Mouse (Mus musculus) bone marrow, adult 2 months (tissue): ENCODE data around the gene Tecr. TPM values are rescaled to one million over a fixed set of nuclear protein-coding genes. Genes with fewer than 3 reads are reported as not detected.

Experiments
- H3K27ac ChIP-seq: fragments of 200-500 bp; 2 replicates; pipeline ENCODE4 v1.5.1; 2012; ENCODE audit warnings: low read depth, mild to moderate bottlenecking, control low read depth, inconsistent platforms, low read length; ENCODE audit not compliant: control insufficient read depth, poor library complexity, insufficient read depth
- H3K4me1 ChIP-seq: fragments of 200-500 bp; 2 replicates; pipeline ENCODE4 v1.6.1; 2011; ENCODE audit warnings: low read length; ENCODE audit not compliant: control insufficient read depth, insufficient read depth
- H3K4me3 ChIP-seq: fragments of 200-500 bp; replicated peaks from 2 replicates; pipeline ENCODE3; 2011; ENCODE audit warnings: mild to moderate bottlenecking, low read depth, low read length, control low read depth; ENCODE audit not compliant: control insufficient read depth
- CTCF ChIP-seq: fragments of 200-500 bp; IDR thresholded peaks from 2 replicates; pipeline ENCODE4 v1.5.1; 2011; ENCODE audit warnings: low read length, control low read depth; ENCODE audit not compliant: control insufficient read depth, insufficient read depth
- POLR2A ChIP-seq: fragments of 200-500 bp; IDR thresholded peaks from 2 replicates; pipeline ENCODE4 v1.6.1; 2011; ENCODE audit warnings: low read depth, mild to moderate bottlenecking, control low read depth, low read length, borderline replicate concordance; ENCODE audit not compliant: control insufficient read depth
- WGBS: fragments of 180-500 bp; shearing (Covaris S2); methylation state at CpG from one replicate; pipeline ENCODE4 v1.1.7; 2018; 5-methylcytosine and 5-hydroxymethylcytosine counted together
- polyA plus RNA-seq: library from polyadenylated mRNA; stranded (reverse); fragments of >200 nt; gene quantifications from 2 replicates; pipeline ENCODE4 v1.2.4, GENCODE M21; 2011; ENCODE audit warnings: low replicate concordance; ENCODE audit not compliant: missing spikeins, insufficient read depth, insufficient read length

Gene Tecr
- polyA plus RNA-seq, 1 experiment: 233 TPM

DNA sequence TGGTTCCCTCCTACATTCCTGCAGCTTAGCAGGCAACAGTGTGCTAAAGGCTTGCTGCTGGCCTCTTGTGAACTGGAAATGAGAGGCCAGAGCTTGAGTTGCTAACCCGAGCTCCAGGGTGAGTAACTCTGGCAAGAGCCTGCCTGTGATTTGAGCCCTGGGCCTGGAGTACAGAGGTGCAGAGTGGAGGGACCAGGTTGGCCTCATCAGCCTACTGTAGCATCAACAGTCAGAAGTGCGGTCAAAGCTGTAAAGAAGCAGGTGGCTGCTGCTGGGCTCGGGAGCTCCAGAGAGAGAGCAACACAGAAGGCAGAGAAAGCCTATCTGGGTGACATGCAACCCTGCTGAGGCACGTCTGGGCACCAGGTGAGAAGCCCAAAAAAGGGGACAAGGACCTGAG is 38.6 kb downstream of the Tecr start:
- no peak for TF ChIP-seq CTCF
- TF ChIP-seq POLR2A: no peak
- Histone ChIP-seq H3K27ac (no peak overlapping the region), H3K4me3 (no peak overlapping the region), H3K4me1 (peaks cover 6% of the 10 kb centered on the region; the same call in 1 of the 2 replicates)
- 80% methylated on average over 4 of the region's 4 CpGs for WGBS

DNA sequence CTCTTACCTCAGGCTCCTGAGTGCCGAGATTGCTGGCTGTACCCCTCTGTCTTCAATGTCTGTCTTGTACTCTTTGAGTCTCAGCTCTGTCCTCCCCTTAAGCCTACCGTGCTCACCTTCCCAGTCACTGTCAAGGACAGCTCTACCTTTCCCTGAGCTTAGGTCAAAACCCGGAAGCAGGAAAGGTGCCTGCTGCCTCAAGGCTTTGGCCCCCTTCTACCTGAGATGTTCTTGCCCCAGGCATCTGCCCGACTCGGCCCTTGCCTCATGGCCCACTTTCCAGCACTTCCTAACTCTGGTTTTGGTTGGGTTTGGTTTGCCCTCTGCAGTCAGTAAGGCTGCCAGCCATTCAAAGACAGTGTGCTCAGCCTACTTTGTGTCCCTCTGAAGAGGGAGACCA is 39.0 kb downstream of the Tecr start:
- WGBS: 72% methylated on average over 5 of the region's 5 CpGs
- Histone ChIP-seq H3K4me1 (peaks cover 5% of the 10 kb centered on the region; the same call in 1 of the 2 replicates), H3K4me3 (no peak overlapping the region), H3K27ac (no peak overlapping the region)
- TF ChIP-seq POLR2A (no peak), CTCF (no peak)

GRCm38 (mm10) chr8:83568128-83568527 is 39.6 kb downstream of the Tecr start:
- Histone ChIP-seq H3K4me3 (no peak overlapping the region), H3K27ac (no peak overlapping the region), H3K4me1 (peaks cover 3% of the 10 kb centered on the region; the same call in 1 of the 2 replicates)
- TF ChIP-seq POLR2A: no peak
- no peak for TF ChIP-seq CTCF
- 74% methylated on average over 5 of the region's 5 CpGs for WGBS

DNA sequence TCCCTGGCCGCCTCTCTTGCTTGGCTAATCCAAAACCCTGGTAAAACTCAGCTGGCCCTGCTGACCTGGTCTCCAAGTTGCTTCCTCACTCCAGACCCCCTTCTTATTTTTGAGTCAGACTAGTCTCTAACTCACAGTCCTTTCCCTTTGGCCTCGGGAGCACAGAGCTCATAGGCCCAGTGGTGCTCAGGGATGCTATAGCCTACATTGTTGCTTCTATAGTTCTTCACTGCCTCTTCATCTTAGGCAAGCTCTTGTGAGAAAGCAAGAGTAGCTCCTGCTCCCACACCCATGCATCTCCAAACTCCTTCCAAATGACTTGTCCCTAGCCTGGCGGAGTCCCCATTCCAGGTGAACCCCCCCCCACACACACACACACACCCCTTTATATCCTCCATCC is 40.1 kb downstream of the Tecr start:
- H3K4me3 ChIP-seq: peak overlapping the region; percentile 97
- TF ChIP-seq POLR2A (no peak), CTCF (no peak)
- 67% methylated on average over 3 of the region's 3 CpGs for WGBS
- peaks cover 3% of the 10 kb centered on the region; the same call in 1 of the 2 replicates for H3K4me1 ChIP-seq
- no peak overlapping the region for H3K27ac ChIP-seq

DNA sequence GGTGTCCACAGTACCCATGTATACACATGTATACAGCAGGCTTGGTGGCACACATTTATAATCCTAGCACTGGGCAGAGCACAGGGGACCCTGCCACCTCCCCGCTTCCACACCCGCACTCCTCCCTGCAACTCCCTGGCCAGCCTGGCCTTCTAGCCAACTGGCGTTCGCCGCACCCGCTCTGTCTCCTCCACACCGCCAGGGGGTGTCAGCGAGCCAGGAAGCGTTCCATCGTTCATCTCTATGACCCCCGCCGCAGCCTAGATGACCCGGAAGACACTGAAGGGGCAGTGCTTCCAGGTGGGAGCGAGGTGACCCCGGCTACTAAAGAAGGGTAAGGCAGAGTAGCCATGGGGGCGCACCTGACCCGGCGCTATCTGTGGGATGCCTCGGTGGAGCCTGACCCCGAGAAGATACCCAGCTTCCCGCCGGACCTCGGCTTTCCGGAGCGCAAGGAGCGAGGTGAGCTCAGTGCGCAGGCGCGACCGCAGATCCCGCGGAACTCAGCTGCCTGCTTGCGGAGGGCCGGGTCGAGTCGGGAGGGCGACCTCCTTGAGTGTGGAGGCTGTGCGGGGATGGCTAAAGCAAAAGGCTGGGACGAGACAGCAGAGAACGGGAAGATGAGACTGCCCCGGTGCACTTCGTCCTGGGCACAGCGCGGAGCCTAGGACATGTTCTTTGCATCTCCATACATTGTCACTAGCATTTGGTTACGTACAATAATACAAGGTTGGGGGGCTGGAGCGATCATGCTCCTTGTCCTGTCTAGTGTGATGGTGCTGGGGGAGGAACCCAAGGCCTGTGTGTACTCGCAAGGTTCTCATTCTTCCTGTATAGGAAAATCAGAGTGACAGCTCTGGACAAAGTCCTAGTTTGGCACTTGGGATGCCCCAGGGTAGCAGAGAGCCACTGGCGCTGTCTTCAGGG is 41.0 kb downstream of the Tecr start, which contains the start of gene Ndufb7:
Gene Ndufb7, plus strand, starts transcription at position 203 of the 927 bp plus-strand sequence.
- WGBS: 1% methylated on average over 48 of the region's 48 CpGs
- H3K27ac ChIP-seq: peak within 1 kb of the TSS; percentile 85
- peaks cover 3% of the 10 kb centered on the region; the same call in 1 of the 2 replicates for H3K4me1 ChIP-seq
- H3K4me3 ChIP-seq: peak within 1 kb of the TSS; percentile 97
- TF ChIP-seq POLR2A: no peak; the same call in 1 of the 2 replicates
- TF ChIP-seq CTCF: peak; percentile 96

- WGBS: 79% methylated on average over 9 of the region's 9 CpGs
- Histone ChIP-seq H3K27ac (no peak overlapping the region), H3K4me1 (peaks cover 3% of the 10 kb centered on the region; the same call in 1 of the 2 replicates), H3K4me3 (no peak overlapping the region)
- TF ChIP-seq POLR2A (no peak), CTCF (peak; percentile 61)
Observed at GRCm38 (mm10) chr8:83565731-83566375, 41.9 kb downstream of the Tecr start.

GRCm38 (mm10) chr8:83563246-83563645 is 44.5 kb downstream of the Tecr start:
- no peak overlapping the region for H3K27ac ChIP-seq
- WGBS: 75% methylated on average over 4 of the region's 4 CpGs
- peaks cover 1% of the 10 kb centered on the region; the same call in 1 of the 2 replicates for H3K4me1 ChIP-seq
- no peak for TF ChIP-seq POLR2A
- TF ChIP-seq CTCF: no peak
- H3K4me3 ChIP-seq: no peak overlapping the region

- TF ChIP-seq POLR2A: no peak
- TF ChIP-seq CTCF: no peak
- 60% methylated on average over 3 of the region's 3 CpGs for WGBS
- H3K27ac ChIP-seq: no peak overlapping the region
- H3K4me1 ChIP-seq: peaks cover 1% of the 10 kb centered on the region; the same call in 1 of the 2 replicates
- H3K4me3 ChIP-seq: no peak overlapping the region
Observed at GRCm38 (mm10) chr8:83562669-83563068, 45.1 kb downstream of the Tecr start.
